Comparison of ENCODE assay signal across 12 mouse cellular contexts in genomic region chr8:72982832-72983231, GRCm38 (mm10).
"Had no signal": no experiment of that assay in that cellular context is flagged by ENCODE, and none has a peak within 500 bp of the region (broad histone marks: within the 10 kb centered on the region; RNA-seq: fewer than 3 reads in every experiment).

No protein-coding gene starts in this region.

- DNase-seq: retina, postnatal 1 day; right cerebral cortex, adult 18-20 months; right cerebral cortex, postnatal 14 days; right cerebral cortex, postnatal 25 days; right cerebral cortex, postnatal 4 days; spleen, adult 18-20 months; thymus, adult 18-20 months; thymus, adult 2 months; thymus, postnatal 14 days; thymus, postnatal 25 days; thymus, postnatal 36 days; thymus, postnatal 4 days had no signal
